Mouse (Mus musculus) layer of hippocampus, postnatal 14 days (tissue): ENCODE measurements around the gene Gm8011. TPM values are rescaled to one million over a fixed set of nuclear protein-coding genes. Genes with fewer than 3 reads are reported as not detected.
"Not testable (repeated sequence)": the region's sequence is repeated elsewhere in the genome, so short reads cannot be mapped to it uniquely, and the experiment has no call there.

ENCODE experiments used
- DNase-seq, 2 experiments: peaks; one replicate each; pipeline ENCODE4 v3.0.0; 2021 to 2022; ENCODE audit warnings: low spot score in 2 of 2, mixed read lengths in 1 of 2
- long read RNA-seq, 2 experiments: library from polyadenylated mRNA; stranded (forward); transcript quantifications; one replicate each; pipeline ENCODE4 v2.0.0; 2021
- total RNA-seq, 2 experiments: library from RNA; stranded (reverse); gene quantifications; 2 replicates each; pipeline ENCODE4 v1.2.3; 2021

Gene Gm8011
- not detected for total RNA-seq
- long read RNA-seq, experiment 1: 0 reads
- long read RNA-seq, experiment 2: 0 reads

- DNase-seq: not testable (repeated sequence)
These were observed at the start of gene Gm8011 for GRCm38 (mm10) chr14:42463581-42463980. Gene Gm8011 (plus strand): TSS chr14:42463881.

- DNase-seq: not testable (repeated sequence)
These were observed 24.1 kb upstream of the Gm8011 start, which contains the start of gene Gm8005 for GRCm38 (mm10) chr14:42439573-42439972. Gene Gm8005 (minus strand): TSS chr14:42439673.

GRCm38 (mm10) chr14:42502249-42502648 lies 38.6 kb downstream of the Gm8011 start, which contains the start of gene Gm8020:
Gene Gm8020 (minus strand): TSS chr14:42502349.
- DNase-seq: not testable (repeated sequence)

Other genes starting within 250 kb of the Gm8011 start
- not detected for gene Gm17026, start 203.8 kb upstream of the Gm8011 start, total RNA-seq
- not detected for gene Gm9611, start 166.5 kb upstream of the Gm8011 start, total RNA-seq
- not detected for gene Gm7995, start 153.7 kb upstream of the Gm8011 start, total RNA-seq
- not detected for gene Gm8005, start 24.2 kb upstream of the Gm8011 start, total RNA-seq
- not detected for gene Gm8020, start 38.5 kb downstream of the Gm8011 start, total RNA-seq
- gene Gm8024, start 60.4 kb downstream of the Gm8011 start, total RNA-seq: not detected
- gene Gm17124, start 136.0 kb downstream of the Gm8011 start, total RNA-seq: not detected
- not detected for gene Gm3633, start 178.0 kb downstream of the Gm8011 start, total RNA-seq
- not detected for gene Gm10378, start 192.1 kb downstream of the Gm8011 start, total RNA-seq